Comparison of ENCODE assay signal across 8 mouse cellular contexts in the genomic region with DNA sequence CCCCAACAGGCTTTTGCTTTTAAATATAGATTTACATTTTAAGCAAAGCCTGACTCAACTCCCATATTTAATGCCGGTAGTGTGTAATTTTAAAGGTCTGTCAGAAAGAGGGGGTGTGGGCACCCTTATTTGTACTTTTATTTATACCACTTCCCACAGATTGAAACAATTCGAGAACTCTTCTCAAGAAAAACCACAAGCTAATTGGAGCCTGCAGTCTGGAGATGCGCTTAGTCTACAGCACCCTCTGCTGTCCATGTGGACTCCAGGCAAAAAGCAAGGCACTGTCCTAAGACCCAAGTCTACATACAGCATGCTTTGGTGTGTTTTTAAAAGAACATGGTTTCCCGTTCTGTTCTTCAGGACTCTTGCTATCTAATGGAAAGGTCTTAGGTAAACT. TPM values are rescaled to one million over a fixed set of nuclear protein-coding genes. Genes with fewer than 3 reads are reported as not detected.
DNase-seq lines count a peak whose midpoint lies in the region; ATAC-seq lines count a peak whose summit lies in the region.

No protein-coding gene starts in this region.

- no peaks in the 10 kb centered on the region for H3K27me3 ChIP-seq in limb, embryonic 12.5 days

- no peaks in the 10 kb centered on the region for H3K9me3 ChIP-seq in limb, embryonic 12.5 days

- ATAC-seq in limb, embryonic 12.5 days (ENCODE audit: insufficient number of reproducible peaks, insufficient read depth, low FRiP score, low TSS enrichment, low read depth) = peak; percentile 68; the same call in 1 of the 2 replicates

- no peak overlapping the region for H3K9ac ChIP-seq in limb, embryonic 12.5 days (replicated peaks)

- no peak overlapping the region for H3K4me3 ChIP-seq in limb, embryonic 12.5 days (replicated peaks)

- 23% methylated on average over 4 of the region's 4 CpGs for WGBS in limb, embryonic 12.5 days

- peaks cover 18% of the 10 kb centered on the region for H3K36me3 ChIP-seq in limb, embryonic 12.5 days

- H3K27ac ChIP-seq in limb, embryonic 12.5 days = no peak overlapping the region

- intact Hi-C loops in gastrocnemius, postnatal 36 days (cut with DNase I) = loop anchor here (2.0 to 10.0 kb wide), 3 partner anchors 77 to 550 kb away; partner anchors contain the start of gene 1700025G04Rik

- DNase-seq in B cell, adult 2 months = peak; percentile 17 to 26
- peak; percentile 58 to 85 for DNase-seq in adrenal gland, adult (ENCODE audit: inconsistent age in 2 of 2, low spot score in 1 of 2)
- DNase-seq in embryo, embryonic 11 days = peak; percentile 80
- DNase-seq in gastrocnemius, postnatal 36 days = peak; percentile 29 to 33
- DNase-seq in kidney, adult 8-10 months = peak; percentile 29 to 58
- peak; percentile 75 for DNase-seq in naive thymus-derived CD4-positive, alpha-beta T cell, adult 2 months (ENCODE audit: low read depth)
- peak; percentile 65 for DNase-seq in testis, postnatal 10 days (ENCODE audit: low spot score)

- peaks cover 7% of the 10 kb centered on the region for H3K4me1 ChIP-seq in limb, embryonic 12.5 days (replicated peaks)

- H3K4me2 ChIP-seq in limb, embryonic 12.5 days = no peak overlapping the region

RNA-seq across cellular contexts. Expression of gene Tsen15, which starts 17.3 kb away (rescaled TPM):
- total RNA-seq in gastrocnemius, postnatal 36 days (2021) = 10 to 100 TPM; 11.9 to 13.7 TPM
- 94.1 and 96.7 TPM in 2 replicates for polyA plus RNA-seq in limb, embryonic 12.5 days (2016; fragmentation: Nextera tagmentation; extraction: Ambion mirVana)

RNA-seq across cellular contexts. Expression of gene Colgalt2, which starts 30.5 kb away (rescaled TPM):
- total RNA-seq in gastrocnemius, postnatal 36 days (2021) = 1 to 10 TPM; 2.0 to 2.2 TPM
- 3.3 and 3.8 TPM in 2 replicates for polyA plus RNA-seq in limb, embryonic 12.5 days (2016; fragmentation: Nextera tagmentation; extraction: Ambion mirVana)

Comparison
In these comparisons a context has a peak if more than half of its experiments do, and no peak if none do; other contexts are left out.
1. DNase-seq: peak in every context shown above with its lines; median percentile 80 in embryo, embryonic 11 days; 75 in naive thymus-derived CD4-positive, alpha-beta T cell, adult 2 months; 72 in adrenal gland, adult; 65 in testis, postnatal 10 days; 44 in kidney, adult 8-10 months; 31 in gastrocnemius, postnatal 36 days; 22 in B cell, adult 2 months.